Mouse (Mus musculus): ENCODE data around the gene Lama4.

- TF ChIP-seq CTCF (IDR thresholded peaks at IDR 0.05; ENCODE audit: low read depth) = no peak
- no peak for TF ChIP-seq EP300 (IDR thresholded peaks at IDR 0.05; ENCODE audit: low read depth)
These were observed 36.2 kb upstream of the Lama4 start for GRCm38 (mm10) chr10:38928940-38929697.
